Mouse (Mus musculus): Measurements from ENCODE around the gene 4932414N04Rik.

DNA sequence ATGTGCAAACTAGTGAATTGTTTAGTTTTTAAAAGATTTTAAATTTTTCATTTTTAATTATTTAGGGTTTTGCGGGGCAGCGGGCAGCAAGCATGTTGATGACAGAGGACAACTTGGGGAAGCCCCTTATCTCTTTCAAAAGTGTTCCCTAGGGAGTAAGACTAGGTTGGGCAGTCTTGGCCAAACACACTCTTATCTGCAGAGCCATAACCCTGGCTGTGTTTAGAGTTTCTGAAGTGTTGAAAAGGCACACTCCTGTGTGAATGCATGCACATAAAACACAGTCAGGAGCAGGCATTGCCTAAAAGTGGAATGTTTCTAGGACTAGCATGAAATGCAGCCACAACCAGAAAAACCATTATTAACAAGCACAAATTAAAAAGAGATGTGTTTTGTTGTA lies 75.9 kb downstream of the 4932414N04Rik start:
- TF ChIP-seq CTCF (IDR thresholded peaks at IDR 0.05; ENCODE audit: low read depth, low read length): no peak
- TF ChIP-seq POLR2A (IDR thresholded peaks at IDR 0.05; ENCODE audit: insufficient read depth, low read length): no peak

Measured in ES-Bruce4 (cell line).